Mouse (Mus musculus) thymus, adult 2 months (tissue): ENCODE results near the gene Nr4a1.

ENCODE experiments used
- CTCF ChIP-seq: fragments of 200-500 bp; IDR thresholded peaks from 2 replicates; pipeline ENCODE4 v1.5.1; 2012; ENCODE audit warnings: mild to moderate bottlenecking, control low read depth, low read length, moderate library complexity, borderline replicate concordance; ENCODE audit not compliant: control insufficient read depth, poor library complexity, insufficient read depth; ENCODE audit errors: extremely low read depth
- POLR2A ChIP-seq: fragments of 200-500 bp; IDR thresholded peaks from 2 replicates; pipeline ENCODE4 v1.6.1; 2012; ENCODE audit warnings: mild to moderate bottlenecking, low read length, control low read depth, moderate library complexity; ENCODE audit not compliant: control insufficient read depth, poor library complexity, insufficient read depth; ENCODE audit errors: extremely low read depth

DNA sequence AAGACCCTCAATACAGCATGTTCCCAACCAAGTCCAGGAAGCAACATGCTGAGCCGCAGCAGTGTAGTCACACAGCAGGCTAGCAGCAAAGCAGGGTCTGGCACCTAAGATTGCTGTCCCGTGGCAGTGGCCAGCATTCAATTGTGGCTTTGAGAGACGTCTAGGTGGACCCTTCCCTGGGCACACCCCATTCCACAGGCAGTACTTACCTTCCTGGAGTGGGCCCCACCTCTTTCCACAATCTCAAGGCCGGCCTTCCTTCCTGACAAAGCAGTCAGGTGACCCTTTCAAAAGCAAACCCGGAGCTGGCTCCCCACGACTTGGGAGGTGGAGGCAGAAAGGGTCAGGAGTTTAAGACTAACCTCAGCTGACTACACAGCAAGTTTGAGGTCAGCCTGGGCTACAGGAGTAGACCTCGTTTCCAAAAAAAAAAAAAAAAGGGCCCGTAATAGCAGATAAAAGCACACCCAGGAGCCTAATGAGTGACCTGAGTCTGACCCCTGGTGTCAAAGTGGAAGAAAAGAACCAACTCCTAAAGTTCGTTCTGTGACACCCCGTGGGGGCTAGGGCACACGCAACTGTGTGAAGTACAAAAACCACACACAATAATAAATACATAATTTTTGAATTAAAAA lies 20.3 kb upstream of the Nr4a1 start:
- TF ChIP-seq POLR2A (no peak), CTCF (no peak)
